Mouse (Mus musculus) skeletal muscle tissue, adult 2 months (tissue): ENCODE measurements around the gene Klhl1.
"Not testable (repeated sequence)": the region's sequence is repeated elsewhere in the genome, so short reads cannot be mapped to it uniquely, and the experiment has no call there.

Source experiments
- DNase-seq: peaks from one replicate; pipeline ENCODE4 v3.0.0-alpha.2; 2012; ENCODE audit warnings: low read depth, low spot score

Klhl1 gene

DNA sequence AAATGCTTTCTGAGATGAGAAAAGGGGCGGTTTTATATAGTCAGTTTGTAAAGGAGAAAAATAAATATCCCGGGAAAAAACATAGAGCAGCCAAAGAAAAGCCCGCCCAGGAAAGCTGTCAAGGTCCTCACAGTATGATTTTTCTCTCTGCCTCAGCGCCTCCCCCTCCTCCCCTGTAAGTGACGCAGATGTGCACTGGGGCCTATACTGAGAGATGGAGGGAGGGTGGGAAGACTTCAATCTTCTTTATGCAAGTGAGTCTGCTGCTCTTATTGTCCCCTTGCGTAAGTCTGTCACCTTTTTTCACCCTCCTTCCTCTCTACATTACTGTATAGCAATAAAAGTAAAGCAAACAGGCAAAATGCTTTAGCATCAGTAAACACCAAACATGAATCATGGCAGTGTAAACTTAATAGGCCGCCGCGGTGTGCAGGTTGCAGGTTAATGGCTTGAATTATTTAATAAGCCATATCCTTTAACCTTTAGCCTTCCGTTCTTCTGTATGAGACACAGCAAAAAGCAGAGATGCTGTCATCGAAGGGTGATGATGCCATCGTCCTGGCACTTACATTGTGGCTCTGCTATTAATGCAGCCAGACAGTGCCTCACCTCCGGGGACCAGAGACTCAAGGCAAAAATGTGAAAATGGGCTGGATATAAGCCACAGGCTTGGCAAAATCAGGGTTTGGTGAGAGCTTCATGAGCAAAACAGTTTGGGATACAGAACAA, at the start of gene Klhl1:
Gene Klhl1, minus strand, starts transcription at position 149 of the 729 bp plus-strand sequence.
- DNase-seq: no peak

DNA sequence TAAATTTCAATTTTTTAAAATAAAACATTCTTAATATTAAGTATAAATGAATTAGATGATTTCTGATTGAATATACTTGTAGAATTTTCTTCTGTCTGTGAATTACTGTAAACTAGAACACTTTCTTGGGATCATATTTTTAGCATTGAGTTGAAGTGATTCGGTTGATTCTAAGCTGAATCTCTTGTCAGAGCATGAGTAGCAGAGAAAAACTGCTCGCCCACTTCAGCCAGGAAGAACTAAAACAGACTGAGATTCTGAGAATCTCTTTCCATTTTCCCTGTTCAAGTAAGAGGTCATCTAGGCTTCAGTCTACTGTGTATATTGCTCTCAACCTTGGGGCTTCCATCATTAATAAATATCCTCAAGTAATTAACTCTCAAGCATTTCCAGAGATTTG, 34.8 kb upstream of the Klhl1 start:
- no peak for DNase-seq

DNA sequence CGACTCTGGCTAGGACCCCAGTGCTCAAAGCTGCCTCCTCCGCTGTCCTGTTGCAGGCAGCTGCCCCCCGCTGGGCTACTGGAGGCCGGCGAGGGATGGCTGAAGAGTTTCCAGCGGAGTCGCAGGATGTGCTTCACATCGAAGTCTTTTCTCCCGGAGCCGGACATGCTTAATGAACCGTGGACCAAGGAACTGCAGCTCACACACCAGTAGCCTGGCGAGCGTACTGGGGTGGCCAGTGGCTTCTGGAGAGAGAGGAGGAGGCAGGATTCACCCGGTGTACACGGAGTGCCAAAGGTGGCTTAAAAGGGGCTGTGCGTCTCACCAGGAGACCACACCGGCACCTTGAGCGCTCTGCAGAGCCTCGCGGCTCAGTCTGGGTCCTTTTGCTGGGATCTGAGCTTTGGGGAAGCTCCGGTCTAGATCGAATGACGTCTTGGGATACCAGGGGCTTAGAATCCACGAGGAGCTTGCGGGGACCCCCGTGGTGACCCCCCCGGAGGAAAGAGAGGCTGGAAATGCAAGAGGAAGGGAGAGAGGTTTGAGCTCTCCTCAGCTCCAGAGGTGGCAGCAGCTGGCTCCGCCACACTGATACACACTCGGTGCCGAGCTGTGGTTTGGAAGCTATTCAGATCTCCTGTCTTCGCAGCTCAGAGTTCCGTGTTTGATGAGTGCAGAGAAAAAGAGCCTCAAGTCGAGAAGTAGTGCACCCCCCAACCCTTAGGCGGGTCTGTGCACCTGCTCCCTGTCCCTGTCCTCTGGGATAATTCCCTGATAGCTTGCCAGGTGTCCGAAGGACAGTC, 550 bp downstream of the Klhl1 start:
- no peak for DNase-seq

DNA sequence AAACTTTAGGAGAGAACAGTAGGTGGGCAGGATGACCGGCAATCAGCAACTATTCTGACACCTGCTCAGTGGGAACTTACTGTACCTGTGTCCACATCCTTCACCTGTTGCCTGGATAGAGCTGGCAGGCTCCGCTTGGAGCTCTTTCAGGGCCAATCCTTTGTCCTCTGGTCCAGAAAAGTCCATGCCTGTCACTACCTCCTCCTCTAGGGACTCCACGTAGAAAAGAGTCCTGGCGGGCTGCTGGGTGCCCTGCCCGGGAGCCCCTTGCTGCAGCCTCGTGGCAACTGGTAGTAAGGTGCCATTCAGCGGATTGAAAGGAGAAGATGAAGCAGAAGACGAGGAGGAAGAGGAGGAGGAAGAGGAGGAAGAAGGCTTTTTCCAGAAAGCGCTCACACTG, 1.2 kb downstream of the Klhl1 start:
- DNase-seq: no peak

DNA sequence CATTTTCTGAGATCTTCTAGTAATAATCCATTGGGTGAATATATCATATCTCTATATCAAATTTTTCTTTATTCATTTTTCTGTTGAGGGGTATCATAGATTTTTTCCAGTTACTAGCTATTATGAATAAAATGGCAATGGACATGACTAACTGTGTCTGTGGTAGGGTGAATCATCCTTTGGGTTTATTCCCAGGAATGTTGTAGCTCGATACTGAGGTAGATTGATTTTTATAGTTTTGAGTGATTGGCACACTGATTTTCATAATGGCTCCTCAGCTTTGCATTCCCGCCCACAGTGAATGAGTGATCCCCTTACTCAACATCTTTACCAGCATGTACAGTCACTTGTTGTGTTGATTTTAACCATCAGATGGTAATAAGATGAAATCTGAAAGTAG, 19.0 kb downstream of the Klhl1 start:
- no peak for DNase-seq

DNA sequence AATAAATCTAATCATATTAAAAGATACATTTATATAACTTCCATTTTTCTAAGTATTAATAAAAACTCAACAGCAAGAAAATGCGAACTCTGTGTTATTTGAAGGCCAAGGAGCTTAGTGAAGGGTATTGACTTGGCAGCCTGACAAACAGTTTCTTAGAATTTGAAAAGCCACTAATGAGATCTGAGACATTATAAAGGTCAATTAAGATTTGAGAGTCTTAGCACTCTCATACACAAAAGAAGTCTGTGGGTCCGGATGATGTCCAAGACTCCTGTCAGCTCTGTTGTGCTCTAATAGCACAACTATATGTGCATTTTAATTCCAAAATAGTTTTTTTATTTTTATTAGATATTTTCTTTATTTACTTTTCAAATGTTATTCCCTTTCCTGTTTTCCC, 47.1 kb downstream of the Klhl1 start:
- no peak for DNase-seq

DNA sequence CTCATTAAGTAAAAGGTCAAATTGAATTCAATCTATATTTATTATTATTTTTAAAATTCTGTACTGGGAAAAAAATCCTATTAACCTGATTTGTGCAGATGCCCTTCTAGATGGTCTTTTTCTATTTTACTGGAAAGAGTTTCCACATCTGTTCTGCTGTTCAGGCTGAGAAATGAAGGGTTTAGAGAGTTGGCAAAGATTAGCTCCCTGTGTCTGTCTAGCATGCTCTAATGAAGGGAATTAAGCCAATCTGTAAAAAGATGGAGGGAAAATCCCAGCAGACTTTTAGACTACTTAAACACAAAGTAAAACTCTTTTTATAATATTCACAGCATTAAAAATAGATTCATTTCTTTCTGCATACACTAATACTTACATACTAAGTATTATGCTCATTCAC, 47.6 kb downstream of the Klhl1 start:
- DNase-seq: no peak

DNA sequence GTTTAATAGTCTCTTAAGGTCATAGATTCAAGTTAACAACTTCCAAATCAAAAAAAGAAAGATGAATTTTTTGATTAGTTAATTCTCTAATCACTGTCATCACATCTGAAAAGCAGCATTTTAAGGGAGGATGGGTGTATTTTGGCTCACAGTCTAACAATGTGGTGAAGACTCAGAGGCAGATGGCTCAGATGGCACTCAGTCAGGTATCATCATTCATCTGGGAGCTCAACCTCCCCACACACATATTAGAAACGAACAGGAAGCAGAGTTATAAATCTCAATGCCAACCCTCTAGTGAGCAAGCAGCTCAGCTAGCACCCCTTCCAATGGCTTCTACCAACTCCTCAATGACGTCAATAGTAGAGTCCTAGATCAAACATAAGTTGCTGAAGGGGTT, 57.1 kb downstream of the Klhl1 start:
- no peak for DNase-seq

DNA sequence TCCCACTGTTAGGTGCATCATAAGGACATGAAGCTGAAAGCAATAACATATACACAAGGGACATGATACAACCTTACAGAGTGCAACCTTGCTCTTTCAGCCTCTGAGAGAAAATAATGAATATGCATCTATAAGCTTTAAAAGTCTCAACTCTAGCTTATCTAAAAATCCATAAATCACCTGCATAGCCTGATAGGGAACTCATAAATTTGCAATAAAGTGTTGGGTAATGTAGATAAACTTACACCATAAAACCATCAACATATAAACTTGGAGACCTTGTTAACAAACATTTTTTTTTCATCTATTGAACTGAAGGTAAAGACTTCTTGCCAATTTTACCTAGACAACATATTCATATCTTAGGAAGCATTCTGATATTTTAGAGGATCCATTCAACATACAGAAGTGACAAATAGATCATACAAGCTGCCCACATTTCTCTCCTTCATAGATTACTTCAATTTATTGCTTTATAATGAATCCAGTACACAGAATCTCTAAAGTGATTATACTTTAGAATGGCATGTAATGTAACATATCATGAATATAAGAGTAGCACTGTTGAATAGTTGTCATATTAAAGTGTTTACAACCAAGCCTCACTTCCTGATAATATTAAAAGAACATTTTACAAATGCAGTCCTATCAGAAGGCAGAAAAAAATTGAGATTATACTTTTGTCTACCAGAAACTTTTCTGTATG, 126.7 kb downstream of the Klhl1 start:
- DNase-seq: no peak

DNA sequence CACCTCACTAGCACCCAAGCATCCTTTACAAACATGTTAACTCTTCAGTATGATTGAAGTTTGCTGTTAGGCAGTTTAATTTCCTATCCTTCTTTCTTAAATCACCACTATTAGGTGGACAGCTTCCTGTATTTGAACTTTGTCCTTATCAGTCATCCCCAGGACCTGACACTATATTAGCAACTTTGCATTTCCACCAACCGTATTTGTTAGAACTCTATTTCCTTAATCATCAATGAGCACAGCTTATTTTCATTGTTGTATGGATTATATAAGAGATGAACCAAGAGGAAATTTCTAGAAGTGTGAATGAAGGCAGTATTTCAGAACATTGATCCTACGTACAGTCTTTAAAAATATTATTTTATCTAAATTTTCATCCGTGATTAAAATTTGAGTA, 156.2 kb downstream of the Klhl1 start:
- DNase-seq: no peak

DNA sequence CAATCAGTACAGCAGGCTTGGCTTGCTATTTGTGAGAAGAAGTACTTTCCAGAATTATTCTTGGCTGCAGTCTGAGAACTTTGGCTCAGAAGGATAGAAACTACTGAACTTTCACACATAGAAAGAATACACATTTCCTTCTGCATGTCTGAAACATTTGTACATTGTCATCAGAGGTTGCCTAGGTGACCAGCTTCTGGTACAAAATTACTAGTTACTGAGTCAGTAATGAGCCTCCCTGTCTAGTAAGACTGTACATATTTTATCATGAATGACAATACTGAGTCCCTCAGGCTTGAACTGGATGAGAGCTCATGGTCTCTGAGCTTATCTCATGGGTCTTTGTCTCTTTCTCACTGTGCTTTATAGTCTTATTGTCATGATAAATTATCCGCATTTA, 170.7 kb downstream of the Klhl1 start:
- DNase-seq: no peak

DNA sequence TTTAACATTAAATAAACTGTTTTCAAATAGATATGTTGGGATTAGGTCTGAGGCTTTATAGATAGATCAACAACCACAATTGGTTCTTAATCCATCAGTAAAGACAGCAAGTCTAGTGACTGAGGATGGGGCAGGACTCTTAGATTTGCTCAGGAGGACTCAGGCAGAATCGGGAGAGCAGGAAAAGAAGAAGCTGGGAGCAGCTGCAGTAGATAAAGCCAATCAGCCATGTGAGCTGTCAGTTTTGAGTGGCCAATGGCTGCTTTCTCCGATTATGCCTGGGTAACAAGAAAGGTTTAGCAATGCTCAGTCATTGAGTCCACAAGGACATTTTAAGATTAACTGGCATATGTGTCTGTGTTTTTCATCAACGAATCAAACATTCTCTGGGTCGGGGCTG, 187.8 kb downstream of the Klhl1 start:
- no peak for DNase-seq

DNA sequence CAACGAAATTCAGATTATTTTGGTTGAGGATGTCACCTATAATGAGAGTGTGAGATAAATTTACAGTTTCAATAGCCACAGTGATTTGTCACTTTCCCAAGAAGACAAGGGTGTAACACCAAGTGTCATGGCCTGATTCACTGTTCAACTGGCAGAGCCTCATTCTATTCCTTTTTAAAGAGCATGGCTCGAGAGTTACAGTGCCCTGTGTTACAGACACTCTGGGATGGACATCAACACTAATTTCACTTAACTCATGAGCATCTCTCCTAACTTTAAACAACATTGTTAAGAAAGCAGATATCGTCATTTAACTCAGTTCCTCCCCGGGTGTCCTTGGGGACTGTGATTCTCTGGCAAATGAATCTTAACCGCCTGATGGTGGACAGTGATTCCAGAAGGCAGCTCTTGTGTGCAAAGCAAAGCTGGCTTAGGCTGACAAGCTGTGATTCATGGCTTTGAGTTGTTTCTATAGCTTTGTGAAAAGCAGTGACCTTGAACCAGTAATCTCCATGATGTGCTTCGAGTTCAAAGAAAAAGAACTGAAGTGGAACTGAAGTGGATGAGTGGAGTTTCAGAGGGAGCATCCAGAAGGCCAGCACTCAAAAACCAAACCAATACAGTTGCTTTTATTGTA, 301.0 kb downstream of the Klhl1 start:
- no peak for DNase-seq

DNA sequence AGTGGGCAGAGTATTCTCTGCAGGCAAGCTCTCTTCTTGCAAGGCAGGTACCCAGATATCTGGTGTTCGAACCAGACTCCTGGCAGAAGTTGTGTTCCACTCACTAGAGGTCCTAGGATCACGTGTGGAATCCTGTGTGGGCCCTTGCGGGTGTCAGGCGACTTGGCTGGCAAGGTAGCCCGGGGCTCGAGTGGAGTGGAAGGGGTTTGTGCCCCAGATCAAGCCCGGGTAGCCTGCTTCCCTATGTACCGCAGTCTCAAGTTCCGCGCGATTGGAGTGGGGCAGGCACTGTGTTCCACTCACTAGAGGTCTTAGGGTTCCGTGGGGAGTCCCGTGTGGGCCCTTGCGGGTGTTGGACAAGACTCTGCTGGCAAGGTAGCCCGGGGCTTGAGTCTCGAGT, 324.1 kb downstream of the Klhl1 start:
- DNase-seq: not testable (repeated sequence)

DNA sequence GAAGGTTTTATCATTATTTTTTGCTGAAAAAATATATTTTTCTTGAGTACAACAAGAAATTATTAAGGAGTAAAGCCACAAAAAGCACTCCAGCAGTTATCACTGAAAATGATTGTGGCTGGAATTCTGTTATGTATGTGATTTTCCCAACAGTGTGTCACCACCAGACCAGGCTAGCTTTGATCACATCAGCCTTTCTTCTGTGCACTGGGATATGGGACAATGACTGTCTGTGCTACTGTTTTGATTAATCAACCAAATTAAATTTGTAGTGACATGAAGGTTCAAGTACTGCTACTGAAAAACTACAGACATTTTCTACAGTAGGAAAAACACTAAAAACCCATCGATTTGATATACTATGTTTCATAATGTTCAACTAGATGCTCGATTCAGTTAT, 344.4 kb downstream of the Klhl1 start:
- DNase-seq: no peak

DNA sequence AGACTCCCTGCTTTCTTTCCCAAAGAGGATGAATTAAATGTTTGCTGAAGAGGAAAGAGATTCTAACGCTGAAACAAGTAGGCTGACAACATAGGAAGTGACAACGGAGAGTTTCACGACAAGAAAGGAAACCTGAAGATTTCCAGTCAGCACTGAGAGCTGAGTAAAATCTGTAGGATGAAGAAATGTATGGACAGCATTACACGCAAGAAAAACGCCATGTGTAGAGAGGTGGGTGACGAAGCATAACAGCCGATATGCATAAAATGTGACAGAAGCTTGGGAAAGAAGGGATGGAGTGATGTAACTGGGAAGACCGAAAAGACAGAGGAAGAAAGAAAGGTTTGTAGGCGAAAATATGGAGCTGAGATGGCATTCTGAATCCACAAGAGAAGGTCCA, 375.8 kb downstream of the Klhl1 start:
- DNase-seq: no peak

DNA sequence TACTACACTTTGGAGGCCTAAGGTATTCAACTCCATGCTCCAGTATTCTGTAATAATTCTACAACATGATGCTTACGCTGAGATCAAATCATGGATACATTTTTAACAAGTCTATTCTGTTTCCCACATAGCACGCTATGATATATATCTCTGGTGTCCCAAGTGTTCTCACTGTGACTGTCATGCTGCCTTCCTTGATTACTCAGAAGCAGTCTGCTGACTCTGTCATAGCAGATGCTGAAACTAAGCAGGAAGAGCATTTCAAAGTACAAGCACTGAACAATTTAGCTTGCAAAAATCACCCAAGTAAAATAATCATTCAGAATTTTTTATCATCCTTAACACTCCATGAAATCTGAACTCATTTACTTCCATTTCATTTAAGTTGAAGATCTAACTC, 378.7 kb downstream of the Klhl1 start:
- DNase-seq: no peak

DNA sequence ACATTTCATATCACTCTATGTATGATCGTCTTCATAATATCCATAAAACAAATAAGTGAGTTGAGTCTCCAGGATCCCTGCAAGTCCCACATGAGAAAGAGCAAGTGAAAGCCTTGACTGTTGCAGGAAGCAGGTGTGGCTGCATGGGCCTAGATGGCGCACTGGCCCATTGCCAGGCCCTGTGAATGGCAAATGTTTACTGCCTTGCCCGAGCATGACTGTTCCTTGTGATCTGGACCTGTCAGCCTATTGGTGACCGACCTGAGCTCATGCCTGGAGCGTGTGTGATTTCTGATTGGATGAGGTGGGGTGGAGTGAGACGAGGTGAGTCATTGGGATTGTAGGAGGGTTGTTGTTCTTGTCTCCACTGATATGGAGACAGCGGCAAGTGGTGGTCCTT, 411.5 kb downstream of the Klhl1 start:
- no peak for DNase-seq

DNA sequence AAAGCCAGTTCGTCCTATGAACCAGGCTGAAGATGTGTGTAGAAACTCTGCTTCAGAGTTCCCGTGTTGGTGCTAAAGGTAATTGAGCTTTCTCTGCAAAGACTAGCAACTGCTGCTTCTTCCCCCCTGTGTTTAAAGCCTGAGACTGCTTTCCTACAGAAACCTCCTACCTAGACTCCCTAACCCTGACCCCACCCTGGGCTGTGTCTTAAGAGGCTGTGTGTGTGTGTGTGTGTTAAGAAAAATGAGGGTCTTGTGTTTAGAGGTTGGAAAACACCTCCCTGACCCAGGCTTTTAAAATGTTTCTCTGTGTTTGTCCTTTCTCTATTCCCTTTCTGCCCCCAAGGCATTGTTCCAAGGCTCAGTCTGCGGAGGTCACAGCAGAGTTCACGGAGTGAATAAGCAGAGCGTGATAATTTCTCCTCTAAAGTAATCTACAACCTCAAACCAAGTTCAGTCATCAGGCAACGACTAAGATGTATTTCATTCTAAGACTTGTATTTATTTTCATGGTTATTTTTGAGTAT, 437.2 kb downstream of the Klhl1 start:
- no peak for DNase-seq

DNA sequence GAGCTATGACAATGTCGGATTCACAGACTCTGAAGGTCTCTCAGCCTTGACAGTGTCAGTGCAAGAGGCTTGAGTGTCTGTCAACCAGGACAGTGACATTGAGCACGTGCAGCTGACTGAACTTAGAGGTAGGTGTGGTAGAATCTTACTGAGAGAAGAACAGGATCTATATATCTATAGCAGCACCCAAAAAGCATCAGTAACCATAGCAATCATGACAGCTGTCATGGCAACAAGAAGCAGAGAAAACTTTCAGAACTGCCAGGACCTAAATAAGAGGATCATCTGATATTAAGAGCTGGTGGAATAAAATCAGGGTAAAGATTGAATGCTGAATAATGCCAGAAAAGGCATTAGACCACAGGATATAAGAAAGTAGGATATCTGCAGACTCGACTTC, 453.0 kb downstream of the Klhl1 start:
- no peak for DNase-seq
